Mouse (Mus musculus) lung, adult 2 months (tissue): Measurements from ENCODE around the gene Sult6b2. TPM values are rescaled to one million over a fixed set of nuclear protein-coding genes. Genes with fewer than 3 reads are reported as not detected.

Experiments used
- DNase-seq: peaks from one replicate; pipeline ENCODE4 v3.0.0; 2022
- H3K4me1 ChIP-seq: fragments of 200-500 bp; 2 replicates; pipeline ENCODE4 v1.6.1; 2011; ENCODE audit warnings: low read length; ENCODE audit not compliant: control insufficient read depth, insufficient read depth
- H3K4me3 ChIP-seq: fragments of 200-500 bp; replicated peaks from 2 replicates; pipeline ENCODE3; 2011; ENCODE audit warnings: low read depth, mild to moderate bottlenecking, control low read depth, low read length; ENCODE audit errors: extremely low read depth
- CTCF ChIP-seq: fragments of 200-500 bp; IDR thresholded peaks from 2 replicates; pipeline ENCODE4 v1.5.1; 2011; ENCODE audit warnings: mild to moderate bottlenecking, low read length, control low read depth; ENCODE audit not compliant: insufficient read depth
- POLR2A ChIP-seq: fragments of 200-500 bp; IDR thresholded peaks from 2 replicates; pipeline ENCODE4 v1.6.1; 2011; ENCODE audit warnings: low read depth, mild to moderate bottlenecking, control low read depth, low read length, borderline replicate concordance; ENCODE audit errors: extremely low read depth
- WGBS: fragments of 180-500 bp; shearing (Covaris S2); methylation state at CpG from one replicate; pipeline ENCODE4 v1.1.7; 2018; 5-methylcytosine and 5-hydroxymethylcytosine counted together
- polyA plus RNA-seq: library from polyadenylated mRNA; depleted of rRNA; stranded (reverse); fragments of >200 nt; gene quantifications from 2 replicates; pipeline ENCODE4 v1.2.3, GENCODE M21; 2012

Sult6b2 gene
- polyA plus RNA-seq, 1 experiment = not detected

DNA sequence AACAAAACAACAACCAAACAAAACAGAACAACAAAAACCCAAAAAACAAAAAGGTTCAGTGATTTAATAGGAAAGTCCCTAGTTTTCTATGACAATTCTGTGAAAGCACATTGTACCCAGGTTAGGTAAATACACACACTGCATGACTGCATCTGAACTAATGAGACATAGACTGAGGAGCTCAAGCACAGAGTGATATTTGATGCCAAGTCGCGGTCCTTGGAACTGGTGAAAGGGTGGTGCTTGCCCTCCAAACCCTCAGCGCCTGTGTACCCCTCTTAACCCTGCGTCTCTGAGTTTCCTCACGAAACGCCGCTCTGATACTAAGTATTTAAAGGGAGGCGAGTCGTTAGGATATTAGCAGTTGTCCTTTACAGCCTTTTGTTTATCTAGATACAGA is 37.0 kb downstream of the Sult6b2 start:
- DNase-seq = no peak
- no peak overlapping the region for H3K4me3 ChIP-seq
- WGBS = 90% methylated on average over 9 of the region's 9 CpGs
- H3K4me1 ChIP-seq = no peaks in the 10 kb centered on the region
- TF ChIP-seq POLR2A = no peak
- no peak for TF ChIP-seq CTCF

DNA sequence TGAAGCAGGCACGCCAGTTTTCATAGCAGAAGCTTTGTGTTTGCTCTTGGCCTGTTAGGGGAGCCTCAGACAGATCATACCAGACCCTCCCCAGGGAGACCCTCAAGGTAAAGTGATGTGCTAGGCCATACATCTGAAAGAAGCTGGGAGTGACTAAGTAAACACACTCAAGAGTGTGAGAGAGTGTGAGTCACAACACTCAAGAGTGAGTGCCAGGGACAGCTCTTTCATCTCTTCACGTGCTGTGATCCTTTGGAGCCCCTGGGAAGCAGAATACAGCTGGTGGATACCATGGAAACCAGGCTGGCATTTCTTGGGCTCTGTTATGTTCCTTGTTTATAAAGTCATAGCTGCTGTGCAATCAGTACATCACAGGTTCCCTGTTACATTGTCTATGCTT is 39.4 kb downstream of the Sult6b2 start:
- TF ChIP-seq CTCF = no peak
- TF ChIP-seq POLR2A = no peak
- Histone ChIP-seq H3K4me1 (no peaks in the 10 kb centered on the region), H3K4me3 (no peak overlapping the region)
- no peak for DNase-seq
- 78% methylated on average over 2 of the region's 2 CpGs for WGBS

DNA sequence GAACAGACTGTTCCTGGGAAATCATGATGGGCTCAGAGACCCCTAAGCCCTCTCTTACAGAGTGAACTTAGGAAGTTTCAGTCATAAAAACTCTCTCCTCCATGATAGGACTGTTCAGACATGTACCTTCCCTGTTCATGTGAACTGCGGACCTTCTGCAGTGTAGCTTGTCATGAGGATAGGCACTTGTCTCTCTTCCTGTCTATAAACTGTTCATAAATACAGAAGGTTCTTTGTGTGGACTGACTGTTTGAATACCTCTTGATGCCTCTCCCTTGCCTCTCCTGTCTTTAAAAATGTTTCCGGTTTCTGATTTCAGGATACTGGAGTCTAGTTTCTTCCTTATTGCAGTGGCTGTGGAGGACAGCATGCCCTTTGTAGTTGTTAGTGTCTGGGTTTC is 44.7 kb downstream of the Sult6b2 start:
- DNase-seq = no peak
- H3K4me3 ChIP-seq = no peak overlapping the region
- WGBS = 85% methylated on average over 2 of the region's 2 CpGs
- TF ChIP-seq POLR2A = no peak
- no peak for TF ChIP-seq CTCF
- H3K4me1 ChIP-seq = peaks cover 8% of the 10 kb centered on the region

DNA sequence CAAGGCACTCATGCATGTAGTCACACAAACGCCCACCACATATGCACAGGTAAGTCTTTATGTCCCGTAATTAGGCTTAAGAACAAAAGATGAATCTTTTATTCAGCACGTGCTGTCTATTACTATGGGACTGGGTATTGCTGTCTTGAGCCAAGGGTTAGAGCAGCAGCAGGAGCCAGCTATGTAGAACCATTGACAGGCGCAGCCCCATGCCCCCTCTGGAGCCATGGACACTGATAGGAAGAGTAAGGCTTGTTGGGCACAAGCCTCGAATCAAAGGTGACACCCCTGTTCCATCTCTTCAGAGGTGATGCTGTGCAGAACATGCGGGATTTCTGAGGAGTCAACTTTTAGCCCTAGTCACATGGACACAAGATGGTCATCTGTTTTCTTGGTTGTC is 45.7 kb downstream of the Sult6b2 start:
- Histone ChIP-seq H3K4me1 (peaks cover 8% of the 10 kb centered on the region), H3K4me3 (no peak overlapping the region)
- TF ChIP-seq CTCF (no peak), POLR2A (no peak)
- no peak for DNase-seq
- 95% methylated on average over 6 of the region's 6 CpGs for WGBS

DNA sequence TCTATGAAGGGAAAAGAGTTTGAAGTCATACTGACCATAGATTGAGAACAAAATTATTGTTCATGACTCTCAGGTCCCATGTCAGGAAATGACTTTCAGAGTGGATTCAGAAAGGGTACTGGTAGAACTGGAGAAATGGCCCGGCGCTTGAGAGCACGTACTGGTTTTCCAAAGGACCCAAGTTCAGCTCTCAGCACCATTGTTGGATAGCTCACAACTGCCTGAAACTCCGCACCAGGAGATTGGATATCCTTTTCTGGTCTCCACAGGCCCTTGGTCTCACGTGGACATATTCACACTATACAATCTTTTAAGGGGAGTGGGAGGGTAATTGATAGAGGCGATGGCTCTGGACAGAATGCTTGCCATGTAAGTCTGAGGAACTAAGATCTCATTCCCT is 46.3 kb downstream of the Sult6b2 start:
- TF ChIP-seq POLR2A (no peak), CTCF (no peak)
- DNase-seq = no peak
- H3K4me1 ChIP-seq = peaks cover 8% of the 10 kb centered on the region
- WGBS = 76% methylated on average over 6 of the region's 6 CpGs
- H3K4me3 ChIP-seq = peak overlapping the region; percentile 28

DNA sequence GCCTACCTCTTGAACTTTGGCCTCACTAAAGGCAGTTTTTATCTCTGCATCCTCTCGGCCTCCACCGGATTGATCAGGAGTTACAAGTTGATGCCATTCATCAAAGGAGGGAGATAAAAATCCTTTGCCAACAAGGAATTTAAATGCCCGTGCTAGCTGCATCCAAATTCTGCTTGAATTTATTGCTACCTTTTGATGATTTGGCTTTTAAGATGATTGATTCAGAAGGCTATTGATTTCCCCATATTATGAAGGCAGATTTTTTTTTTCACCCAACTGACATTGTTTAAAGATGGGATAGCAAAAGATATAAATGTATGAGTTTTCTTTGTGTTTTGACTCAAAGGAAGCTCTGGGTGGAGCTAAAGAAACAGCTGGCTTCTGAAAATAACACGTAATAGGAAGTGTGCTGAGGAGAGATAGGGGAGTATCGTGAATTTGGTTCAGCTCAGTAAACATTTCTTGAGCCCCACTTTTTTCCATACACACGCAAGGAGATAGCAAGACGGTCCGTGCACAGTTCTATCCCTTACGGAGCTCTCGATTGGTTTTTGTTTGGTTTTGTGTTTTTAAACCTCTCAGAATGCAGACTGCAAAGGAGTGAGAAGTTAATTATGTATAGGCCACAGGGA is 46.9 kb downstream of the Sult6b2 start:
- peak overlapping the region; percentile 53 for H3K4me3 ChIP-seq
- DNase-seq = no peak
- TF ChIP-seq POLR2A (no peak), CTCF (no peak)
- H3K4me1 ChIP-seq = peaks cover 10% of the 10 kb centered on the region
- WGBS = 8% methylated on average over 10 of the region's 10 CpGs

DNA sequence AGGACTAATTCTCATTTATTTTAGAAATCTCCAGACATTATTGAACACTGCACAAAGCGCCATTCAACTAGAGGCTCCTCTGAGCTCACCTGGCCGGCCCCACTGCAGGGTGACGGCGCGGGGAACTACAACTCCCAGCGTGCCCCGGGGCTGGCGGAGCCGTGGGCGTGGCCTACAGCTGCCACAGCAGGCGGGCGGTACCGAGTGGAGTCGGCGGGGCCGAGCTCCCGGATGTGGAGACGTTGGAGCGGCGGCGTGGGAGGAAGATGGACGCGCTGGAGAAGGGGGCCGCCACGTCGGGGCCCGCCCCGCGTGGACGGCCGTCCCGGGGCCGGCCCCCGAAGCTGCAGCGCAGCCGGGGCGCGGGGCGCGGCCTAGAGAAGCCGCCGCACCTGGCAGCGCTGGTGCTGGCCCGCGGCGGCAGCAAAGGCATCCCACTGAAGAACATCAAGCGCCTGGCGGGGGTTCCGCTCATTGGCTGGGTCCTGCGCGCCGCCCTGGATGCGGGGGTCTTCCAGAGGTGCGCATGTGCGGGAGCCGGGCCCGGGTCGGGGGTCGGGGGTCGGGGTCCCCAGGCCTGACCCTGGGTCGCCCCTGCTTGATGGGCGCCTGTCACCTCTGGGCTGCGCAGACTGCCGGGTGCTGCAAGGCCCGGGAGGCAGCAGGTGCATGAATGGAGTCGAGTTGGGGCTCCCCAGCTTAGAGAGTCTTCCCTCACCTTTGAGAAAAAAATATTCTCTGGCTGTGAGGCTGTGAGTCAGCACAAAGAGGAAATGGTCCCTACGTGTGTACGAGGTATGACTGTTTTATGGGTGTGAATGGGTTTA is 47.6 kb downstream of the Sult6b2 start, which contains the start of gene Cmas:
Cmas (plus strand) TSS at position 180 of the 827 bp plus-strand sequence.
- TF ChIP-seq CTCF = no peak
- TF ChIP-seq POLR2A = peak; percentile 62; the same call in 1 of the 2 replicates
- peaks cover 11% of the 10 kb centered on the region for H3K4me1 ChIP-seq
- peak; percentile 88 for DNase-seq
- WGBS = under 1% methylated on average over 68 of the region's 68 CpGs
- peak within 1 kb of the TSS; percentile 53 for H3K4me3 ChIP-seq

DNA sequence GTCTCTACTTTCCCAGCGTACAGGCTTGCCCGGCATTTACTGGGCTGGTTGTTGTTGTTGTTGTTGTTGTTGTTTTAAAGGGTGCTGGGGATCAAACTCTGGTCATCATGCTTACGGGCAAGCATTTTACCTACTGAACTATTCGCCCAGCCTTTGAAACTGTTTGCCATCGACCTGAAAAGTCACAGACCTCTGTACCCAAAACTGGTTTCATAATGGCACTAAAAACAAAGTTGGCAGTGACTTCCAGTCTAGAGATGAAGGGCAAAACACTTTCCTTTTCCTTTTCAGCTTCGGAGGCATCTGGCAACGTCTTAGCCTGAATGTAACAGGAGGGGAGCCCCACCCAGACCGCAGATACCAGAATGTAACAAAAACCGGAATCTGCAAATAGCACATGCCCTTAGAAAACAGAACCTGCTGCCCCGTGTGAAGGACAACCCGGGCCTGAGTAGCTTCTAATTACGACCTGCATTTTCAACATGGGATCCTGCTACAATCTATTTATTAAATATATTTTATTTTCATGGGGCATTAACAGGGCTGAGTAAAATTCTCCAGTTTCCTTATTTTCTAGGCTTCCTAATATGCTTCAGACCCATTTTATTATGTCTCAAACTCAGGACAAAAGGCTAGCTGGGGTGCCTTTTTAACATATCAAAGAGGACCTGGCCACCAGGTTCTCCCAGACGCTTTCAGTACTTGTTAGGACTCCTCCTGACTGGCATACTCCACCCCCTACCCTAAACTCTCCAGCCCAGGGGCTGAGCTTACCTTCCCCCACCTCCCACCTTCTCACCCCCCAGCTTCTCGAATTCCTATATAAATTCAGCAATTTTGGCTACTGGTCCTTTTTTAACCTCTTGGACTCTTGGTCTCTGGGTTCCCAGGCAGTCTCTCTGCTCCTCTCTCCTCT is 51.7 kb downstream of the Sult6b2 start:
- WGBS = 35% methylated on average over 14 of the region's 14 CpGs

DNA sequence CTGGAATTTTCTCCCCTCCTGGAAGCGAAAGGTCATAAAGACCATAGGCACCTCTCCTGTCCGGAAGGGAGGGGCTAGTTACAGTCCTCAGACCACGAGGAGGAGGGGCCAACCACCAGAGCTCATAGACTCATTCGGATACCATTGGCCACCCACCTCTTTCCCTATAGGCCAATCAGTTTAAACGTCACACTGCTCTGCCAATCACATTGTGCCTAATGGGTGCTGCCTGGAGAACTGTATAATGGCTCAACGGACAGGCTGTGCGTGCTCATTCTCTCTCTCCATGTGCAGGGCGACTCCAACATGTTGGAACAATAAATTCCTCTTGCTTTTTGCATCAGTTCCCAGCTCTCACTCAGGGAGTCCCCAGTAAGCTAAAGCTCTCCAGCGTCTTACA is 52.9 kb downstream of the Sult6b2 start:
- Histone ChIP-seq H3K4me3 (no peak overlapping the region), H3K4me1 (peaks cover 3% of the 10 kb centered on the region)
- TF ChIP-seq POLR2A (no peak), CTCF (no peak)
- no peak for DNase-seq
- 61% methylated on average over 9 of the region's 9 CpGs for WGBS

More for the DNA sequence above, 51.7 kb downstream of the Sult6b2 start:
- no peak for DNase-seq
- Histone ChIP-seq H3K4me1 (peaks cover 6% of the 10 kb centered on the region), H3K4me3 (no peak overlapping the region)
- TF ChIP-seq CTCF (no peak), POLR2A (no peak)
